Mouse (Mus musculus) cerebellum, postnatal 4 days (tissue): ENCODE results near the gene 4930415L06Rik.

Source experiments
- DNase-seq, 2 experiments: peaks; one replicate each; pipeline ENCODE4 v3.0.0; 2022; ENCODE audit warnings: low spot score in 2 of 2, mixed read lengths in 1 of 2

The 4930415L06Rik gene

DNA sequence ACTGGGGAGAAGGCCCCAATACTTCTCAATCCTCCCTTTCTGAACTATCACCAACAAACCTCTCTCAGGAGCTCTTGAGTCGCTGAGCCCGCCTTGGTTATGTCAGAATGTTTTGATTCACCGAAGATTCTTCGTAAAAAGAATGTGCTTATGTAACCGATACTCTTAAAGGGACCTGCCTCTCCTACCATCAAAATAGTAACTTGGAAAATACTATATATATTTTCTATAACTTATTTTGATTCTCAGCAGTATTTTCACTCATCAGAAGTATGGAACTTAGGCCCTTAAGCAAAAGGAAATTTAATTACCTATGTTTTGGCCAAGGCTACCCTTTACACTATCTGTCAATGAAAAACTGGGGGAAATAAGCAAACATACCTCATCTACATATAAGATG, at the start of gene 4930415L06Rik:
TSS of gene 4930415L06Rik (minus strand) at position 101 of the 400 bp plus-strand sequence.
- DNase-seq = no peak

- peak in 1 of 2 experiments; percentile 2 for DNase-seq
These were observed 46.0 kb upstream of the 4930415L06Rik start for GRCm38 (mm10) chrX:89978621-89979020.

DNA sequence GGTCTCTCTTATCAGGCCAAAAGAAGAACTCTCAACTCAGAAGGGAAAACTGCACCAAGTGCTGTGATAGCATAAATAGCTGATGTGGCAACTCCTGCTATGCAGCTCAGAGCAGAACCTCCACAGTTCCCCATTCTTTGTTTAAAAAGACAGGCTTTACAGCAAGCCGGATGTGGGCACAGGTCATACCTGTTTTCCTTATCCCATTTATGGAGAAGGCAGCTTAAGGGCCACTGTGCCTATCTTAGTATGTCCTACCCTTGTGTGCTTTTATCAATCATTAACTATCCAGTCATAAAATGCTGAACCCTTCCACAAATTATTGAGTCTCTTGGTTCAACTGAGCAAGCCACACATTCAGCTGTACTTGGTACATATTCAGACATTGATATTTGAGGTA, 27.8 kb downstream of the 4930415L06Rik start:
- no peak for DNase-seq
